Mouse (Mus musculus) granulocyte monocyte progenitor cell, adult 5-6 weeks (primary cell): ENCODE data around the gene Barhl2. TPM values are rescaled to one million over a fixed set of nuclear protein-coding genes. Genes with fewer than 3 reads are reported as not detected.

Experiments
- ATAC-seq: replicated peaks from 2 replicates; pipeline ENCODE4 v1.8.0; 2016; ENCODE audit warnings: mild to moderate bottlenecking, moderate TSS enrichment, inconsistent platforms; ENCODE audit not compliant: poor library complexity, severe bottlenecking
- total RNA-seq, 2 experiments: library from RNA; stranded (forward) in 1 of 2; stranded (reverse) in 1 of 2; fragments of 200-712, 200-1000 nt in 1 of 2; fragments of >200 nt in 1 of 2; fragmentation: Nextera tagmentation in 1 of 2; gene quantifications; 2 replicates each; pipeline ENCODE4 v1.2.3; 2014 to 2017

Barhl2 gene
- total RNA-seq, 2 experiments from 2014 or later = not detected

- no peak for ATAC-seq
Measured at GRCm38 (mm10) chr5:106416550-106416949, 41.4 kb downstream of the Barhl2 start.

- ATAC-seq = no peak
Measured at GRCm38 (mm10) chr5:106415734-106416133, 42.2 kb downstream of the Barhl2 start.

GRCm38 (mm10) chr5:106402761-106403160 lies 55.2 kb downstream of the Barhl2 start:
- no peak for ATAC-seq

Other genes with a start within 250 kb of the Barhl2 start
- not detected in 2 replicates for gene Gm17304, start 150.9 kb upstream of the Barhl2 start, total RNA-seq (2014; fragmentation: Nextera tagmentation)
- gene Gm17304, start 150.9 kb upstream of the Barhl2 start, total RNA-seq (2017) = not detected in 2 replicates
- 70.3 and 74.0 TPM in 2 replicates for gene Zfp644, start 239.1 kb upstream of the Barhl2 start, total RNA-seq (2014; fragmentation: Nextera tagmentation)
- 61.9 and 63.9 TPM in 2 replicates for gene Zfp644, start 239.1 kb upstream of the Barhl2 start, total RNA-seq (2017)